Mouse (Mus musculus) forebrain, postnatal 0 days (tissue): Measurements from ENCODE around the gene Ncoa4. TPM values are rescaled to one million over a fixed set of nuclear protein-coding genes. Genes with fewer than 3 reads are reported as not detected.
A peak's percentile ranks its signal among the peaks of the same experiment; 100 is the strongest.
"Not testable (repeated sequence)": the region's sequence is repeated elsewhere in the genome, so short reads cannot be mapped to it uniquely, and the experiment has no call there.

ENCODE experiments used
- ATAC-seq: fragments of 200-750 bp; cut with Nextera tagmentation; 2 replicates; pipeline ENCODE4 v1.8.0; 2017; ENCODE audit warnings: mild to moderate bottlenecking, moderate library complexity
- DNase-seq: peaks from one replicate; pipeline ENCODE4 v3.0.0-alpha.2; 2015
- H3K27ac ChIP-seq: fragments of 300-500 bp; sonication (generic); 2 replicates; pipeline ENCODE4 v1.5.1; 2014; ENCODE audit warnings: low read depth, mild to moderate bottlenecking, antibody characterized with exemption, low read length, moderate library complexity, mixed read lengths
- H3K27me3 ChIP-seq: fragments of 300-500 bp; sonication (generic); 2 replicates; pipeline ENCODE4 v1.6.1; 2014; ENCODE audit warnings: mild to moderate bottlenecking, low read length, mixed read lengths; ENCODE audit not compliant: insufficient read depth
- H3K36me3 ChIP-seq: fragments of 300-500 bp; sonication (generic); 2 replicates; pipeline ENCODE4 v1.6.1; 2014; ENCODE audit warnings: mild to moderate bottlenecking, moderate library complexity; ENCODE audit not compliant: insufficient read depth
- H3K4me1 ChIP-seq: fragments of 300-500 bp; sonication (generic); 2 replicates; pipeline ENCODE4 v1.6.1; 2014; ENCODE audit warnings: antibody characterized with exemption; ENCODE audit not compliant: insufficient read depth
- H3K4me2 ChIP-seq: fragments of 300-500 bp; sonication (generic); 2 replicates; pipeline ENCODE4 v1.6.1; 2014; ENCODE audit warnings: low read depth, mild to moderate bottlenecking, moderate library complexity
- H3K4me3 ChIP-seq: fragments of 300-500 bp; sonication (generic); 2 replicates; pipeline ENCODE4 v1.5.1; 2014; ENCODE audit warnings: low read depth, low read length, mixed read lengths
- H3K9ac ChIP-seq: fragments of 300-500 bp; sonication (generic); 2 replicates; pipeline ENCODE4 v1.6.1; 2014; ENCODE audit warnings: mild to moderate bottlenecking
- H3K9me3 ChIP-seq: fragments of 300-500 bp; sonication (generic); 2 replicates; pipeline ENCODE4 v1.6.1; 2016; ENCODE audit warnings: low read length
- CTCF ChIP-seq: sonication (generic); IDR thresholded peaks from 2 replicates; pipeline ENCODE4 v1.5.1; 2016; ENCODE audit warnings: antibody characterized with exemption, control low read depth, low read depth
- WGBS: fragments of 180-500 bp; shearing (Covaris S2); extraction: QIAGEN DNeasy Blood & Tissue Kit; methylation state at CpG from one replicate; pipeline ENCODE4 v1.1.7; 2014; 5-methylcytosine and 5-hydroxymethylcytosine counted together
- polyA plus RNA-seq: library from polyadenylated mRNA; unstranded; fragments of >200 nt; fragmentation: Nextera tagmentation; extraction: Ambion mirVana; gene quantifications from 2 replicates; pipeline ENCODE4 v1.2.1, GENCODE M21; 2015
- total RNA-seq: library from RNA; depleted of rRNA; stranded (reverse); fragments of >200 nt; gene quantifications from 2 replicates; pipeline ENCODE4 v1.2.3, GENCODE M21; 2014; rRNA removed

Gene Ncoa4
- total RNA-seq, result 143 and 153 TPM in 2 replicates
- polyA plus RNA-seq, result 77.9 and 83.8 TPM in 2 replicates

- H3K27me3 ChIP-seq, result no peaks in the 10 kb centered on the region
- peak; percentile 35; the same call in 1 of the 2 replicates for TF ChIP-seq CTCF
- no peaks in the 10 kb centered on the region for H3K9me3 ChIP-seq
- peak within 1 kb of the TSS; percentile 89 for H3K4me2 ChIP-seq
- peaks cover 9% of the 10 kb centered on the region for H3K4me1 ChIP-seq
- WGBS, result 1% methylated on average over 40 of the region's 40 CpGs
- H3K27ac ChIP-seq, result peak within 1 kb of the TSS; percentile 84
- no peaks in the 10 kb centered on the region for H3K36me3 ChIP-seq
- ATAC-seq (peak; percentile 100), DNase-seq (peak; percentile 99)
- peak within 1 kb of the TSS; percentile 97 for H3K4me3 ChIP-seq
- peak within 1 kb of the TSS; percentile 98 for H3K9ac ChIP-seq
Observed at GRCm38 (mm10) chr14:32159690-32160246, at the start of gene Ncoa4. Gene Ncoa4, plus strand, starts transcription at chr14:32159865.

DNA sequence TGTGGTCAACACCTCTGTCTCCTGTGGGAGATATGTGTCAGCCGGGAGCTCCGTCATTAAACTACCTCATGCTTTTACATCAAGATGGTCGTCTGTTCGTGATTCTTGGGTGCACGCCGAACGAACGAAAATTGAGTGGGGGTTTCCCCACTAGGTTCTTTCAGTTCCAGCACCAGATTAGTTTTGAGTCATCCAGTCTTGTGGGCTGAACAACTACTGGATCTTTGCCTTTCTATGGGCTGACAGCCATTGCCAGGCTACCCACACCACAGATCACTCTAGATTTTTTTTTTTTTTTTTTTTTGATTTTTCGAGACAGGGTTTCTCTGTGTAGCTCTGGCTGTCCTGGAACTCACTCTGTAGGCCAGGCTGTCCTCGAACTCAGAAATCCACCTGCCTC lies 47.5 kb upstream of the Ncoa4 start:
- not testable (repeated sequence) for H3K4me2 ChIP-seq, DNase-seq, H3K4me3 ChIP-seq, H3K9me3 ChIP-seq, H3K27me3 ChIP-seq, H3K36me3 ChIP-seq, H3K9ac ChIP-seq, H3K27ac ChIP-seq, ATAC-seq, H3K4me1 ChIP-seq
- 93% methylated on average over 10 of the region's 10 CpGs for WGBS

DNA sequence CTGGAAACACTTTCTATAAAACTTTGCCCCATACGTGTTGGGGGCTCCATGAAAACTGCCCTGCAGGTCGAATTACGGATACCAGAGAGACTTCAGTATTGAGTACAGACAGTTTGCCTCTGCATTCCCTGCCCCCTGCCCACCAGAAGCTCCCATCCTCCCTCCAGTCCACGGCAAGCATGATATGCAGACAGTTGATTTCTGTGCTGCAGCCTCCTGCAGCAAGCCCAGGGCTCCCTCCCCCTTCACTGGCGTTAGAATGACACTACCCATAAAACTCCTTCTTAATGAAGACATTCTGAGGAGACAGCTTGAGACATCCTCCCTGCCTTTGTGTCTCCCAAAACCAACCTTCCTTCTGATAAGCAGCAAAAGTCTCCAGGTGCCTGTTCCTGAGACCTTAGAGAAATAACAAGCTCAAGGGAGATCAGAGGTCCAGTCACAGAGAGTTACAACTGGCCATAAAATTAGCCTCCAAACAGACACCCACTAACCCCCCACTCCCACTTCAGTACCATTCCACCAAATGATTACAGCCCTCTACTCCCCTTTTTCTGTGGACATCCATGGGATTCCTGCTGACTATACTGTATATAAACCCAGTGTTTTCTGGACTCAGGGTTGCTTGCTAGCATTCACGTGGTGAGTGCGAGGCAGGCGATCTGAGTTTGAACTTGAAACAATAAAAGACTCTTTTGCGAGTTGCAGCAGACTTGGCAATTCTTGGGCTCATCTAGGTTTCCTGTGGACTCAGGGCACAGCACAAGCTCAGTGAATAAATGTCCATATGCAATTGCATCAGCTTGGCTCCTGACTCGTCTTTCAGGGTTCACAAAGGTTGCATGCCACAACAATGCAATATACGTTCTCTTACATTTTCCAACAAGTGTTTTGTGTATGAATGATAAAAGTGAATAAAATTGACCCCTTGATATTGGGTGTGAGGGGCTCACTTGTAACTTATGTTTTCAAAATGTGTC lies 38.4 kb upstream of the Ncoa4 start:
- Histone ChIP-seq H3K4me2 (no peak overlapping the region), H3K36me3 (no peaks in the 10 kb centered on the region), H3K27me3 (no peaks in the 10 kb centered on the region), H3K9ac (no peak overlapping the region), H3K27ac (no peak overlapping the region), H3K4me3 (no peak overlapping the region), H3K9me3 (no peaks in the 10 kb centered on the region), H3K4me1 (no peaks in the 10 kb centered on the region)
- TF ChIP-seq CTCF, result no peak
- WGBS, result 73% methylated on average over 11 of the region's 11 CpGs
- ATAC-seq, result no peak
- no peak for DNase-seq

DNA sequence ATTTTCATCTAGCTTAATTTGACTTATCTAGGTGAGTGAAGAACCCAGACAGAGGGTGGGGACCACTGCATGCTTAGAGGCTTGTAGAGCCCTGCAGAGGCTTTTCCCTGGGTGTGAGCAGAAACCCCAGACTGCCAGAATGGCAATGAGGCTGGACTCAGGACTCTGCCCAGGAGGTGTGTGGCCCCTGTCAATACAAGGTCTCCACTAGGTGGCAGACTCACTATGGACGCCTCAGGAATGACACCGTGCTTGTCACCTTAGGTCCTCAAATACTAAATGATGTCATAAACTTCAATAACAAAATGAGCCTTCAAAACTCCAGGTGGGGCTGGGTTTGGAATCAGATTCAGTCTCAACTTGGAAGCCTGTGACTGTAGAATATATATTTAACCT lies 37.7 kb upstream of the Ncoa4 start:
- ATAC-seq (no peak), DNase-seq (no peak)
- 41% methylated on average over 2 of the region's 2 CpGs for whole genome bisulfite sequencing
- no peak for TF ChIP-seq CTCF
- H3K4me3 ChIP-seq, result no peak overlapping the region
- H3K9ac ChIP-seq, result no peak overlapping the region
- H3K4me1 ChIP-seq, result no peaks in the 10 kb centered on the region
- no peak overlapping the region for H3K27ac ChIP-seq
- no peaks in the 10 kb centered on the region for H3K9me3 ChIP-seq
- H3K4me2 ChIP-seq, result no peak overlapping the region
- H3K27me3 ChIP-seq, result no peaks in the 10 kb centered on the region
- no peaks in the 10 kb centered on the region for H3K36me3 ChIP-seq

GRCm38 (mm10) chr14:32124261-32124660 lies 35.4 kb upstream of the Ncoa4 start:
- ATAC-seq, result no peak
- 46% methylated on average over 3 of the region's 3 CpGs for WGBS

GRCm38 (mm10) chr14:32125256-32125655 lies 34.4 kb upstream of the Ncoa4 start:
- not testable (repeated sequence) for H3K4me3 ChIP-seq, H3K36me3 ChIP-seq, H3K27me3 ChIP-seq, H3K4me1 ChIP-seq, H3K4me2 ChIP-seq, ATAC-seq, H3K9ac ChIP-seq, H3K27ac ChIP-seq, DNase-seq, H3K9me3 ChIP-seq
- 81% methylated on average over 5 of the region's 5 CpGs for WGBS

More at GRCm38 (mm10) chr14:32124261-32124660, 35.4 kb upstream of the Ncoa4 start:
- no peak overlapping the region for H3K4me3 ChIP-seq
- H3K27me3 ChIP-seq, result no peaks in the 10 kb centered on the region
- H3K27ac ChIP-seq, result no peak overlapping the region
- H3K9me3 ChIP-seq, result no peaks in the 10 kb centered on the region
- DNase-seq, result no peak
- H3K9ac ChIP-seq, result no peak overlapping the region
- no peak overlapping the region for H3K4me2 ChIP-seq
- TF ChIP-seq CTCF, result no peak
- H3K4me1 ChIP-seq, result no peaks in the 10 kb centered on the region
- no peaks in the 10 kb centered on the region for H3K36me3 ChIP-seq

DNA sequence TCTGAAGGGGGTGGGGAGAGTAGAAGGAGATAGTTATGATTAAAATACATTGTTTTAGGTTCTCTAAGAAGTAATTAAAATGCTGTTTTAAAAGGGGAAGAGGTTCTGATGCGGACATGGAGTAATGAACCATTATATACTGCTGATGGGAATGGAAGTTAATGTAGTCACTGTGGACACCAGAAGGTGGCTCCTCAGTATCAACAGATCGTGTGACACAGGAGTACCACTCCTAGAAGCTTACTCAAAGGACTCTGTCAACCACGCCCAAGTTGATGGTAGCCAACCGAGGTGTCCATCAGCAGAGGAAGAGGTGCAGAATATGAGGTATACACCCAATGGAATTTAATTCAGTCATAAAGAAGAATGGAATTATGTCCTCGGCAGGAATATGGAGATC lies 31.3 kb upstream of the Ncoa4 start:
- Histone ChIP-seq H3K36me3 (no peaks in the 10 kb centered on the region), H3K27me3 (no peaks in the 10 kb centered on the region), H3K9me3 (no peaks in the 10 kb centered on the region), H3K4me3 (no peak overlapping the region), H3K4me1 (no peaks in the 10 kb centered on the region), H3K27ac (no peak overlapping the region), H3K9ac (no peak overlapping the region), H3K4me2 (no peak overlapping the region)
- TF ChIP-seq CTCF, result no peak
- ATAC-seq (no peak), DNase-seq (no peak)
- 86% methylated on average over 5 of the region's 5 CpGs for WGBS
